Mouse (Mus musculus): Measurements from ENCODE around the gene Dgcr6. TPM values are rescaled to one million over a fixed set of nuclear protein-coding genes. Genes with fewer than 3 reads are reported as not detected.

The Dgcr6 gene
- polyA plus RNA-seq, 1 experiment from 2014 or later = 98.4 TPM

- Histone ChIP-seq H3K36me3 (ENCODE audit: control insufficient read depth, insufficient read depth) (peaks cover 11% of the 10 kb centered on the region; the same call in 1 of the 2 replicates), H3K27me3 (replicated peaks; ENCODE audit: control insufficient read depth, insufficient read depth, low read length) (no peaks in the 10 kb centered on the region), H3K4me1 (replicated peaks; ENCODE audit: control insufficient read depth, insufficient read depth, low read length) (peaks cover 4% of the 10 kb centered on the region), H3K9me3 (ENCODE audit: control insufficient read depth) (no peaks in the 10 kb centered on the region), H3K9ac (ENCODE audit: low read depth, low read length) (no peak overlapping the region), H3K4me2 (replicated peaks; ENCODE audit: low read depth) (no peak overlapping the region), H3K27ac (ENCODE audit: low read depth, low read length) (peak overlapping the region; percentile 73), H3K4me3 (ENCODE audit: low read depth, low read length) (no peak overlapping the region)
- peak; percentile 80 for ATAC-seq
- no peak for TF ChIP-seq CTCF (IDR thresholded peaks at IDR 0.05; ENCODE audit: low read depth)
- 32% methylated on average over 1 of the region's 1 CpGs for WGBS
Observed at GRCm38 (mm10) chr16:18082291-18082690, 29.6 kb downstream of the Dgcr6 start.

GRCm38 (mm10) chr16:18083231-18083951 lies 30.7 kb downstream of the Dgcr6 start:
- no peaks in the 10 kb centered on the region for H3K9me3 ChIP-seq (ENCODE audit: control insufficient read depth)
- WGBS = 64% methylated on average over 18 of the region's 18 CpGs
- ATAC-seq = peak; percentile 70

GRCm38 (mm10) chr16:18084262-18084661 lies 31.6 kb downstream of the Dgcr6 start:
- Histone ChIP-seq H3K9ac (ENCODE audit: low read depth, low read length) (no peak overlapping the region), H3K4me3 (ENCODE audit: low read depth, low read length) (no peak overlapping the region), H3K4me2 (replicated peaks; ENCODE audit: low read depth) (no peak overlapping the region), H3K9me3 (ENCODE audit: control insufficient read depth) (no peaks in the 10 kb centered on the region), H3K27me3 (replicated peaks; ENCODE audit: control insufficient read depth, insufficient read depth, low read length) (no peaks in the 10 kb centered on the region), H3K4me1 (replicated peaks; ENCODE audit: control insufficient read depth, insufficient read depth, low read length) (peaks cover 9% of the 10 kb centered on the region), H3K27ac (ENCODE audit: low read depth, low read length) (peak overlapping the region; percentile 73; the same call in 1 of the 2 replicates), H3K36me3 (ENCODE audit: control insufficient read depth, insufficient read depth) (peaks cover 11% of the 10 kb centered on the region; the same call in 1 of the 2 replicates)
- whole genome bisulfite sequencing = 79% methylated on average over 7 of the region's 7 CpGs
- 0 out of 2 replicates have a peak, but pooled peaks have one; percentile 9 for TF ChIP-seq CTCF (IDR thresholded peaks at IDR 0.05; ENCODE audit: low read depth)
- no peak for ATAC-seq

More at GRCm38 (mm10) chr16:18083231-18083951, 30.7 kb downstream of the Dgcr6 start:
- H3K4me1 ChIP-seq (replicated peaks; ENCODE audit: control insufficient read depth, insufficient read depth, low read length) = peaks cover 4% of the 10 kb centered on the region
- peaks cover 11% of the 10 kb centered on the region; the same call in 1 of the 2 replicates for H3K36me3 ChIP-seq (ENCODE audit: control insufficient read depth, insufficient read depth)
- H3K9ac ChIP-seq (ENCODE audit: low read depth, low read length) = no peak overlapping the region
- 0 out of 2 replicates have a peak overlapping the region, but pooled peaks have one; percentile 21 for H3K4me2 ChIP-seq (replicated peaks; ENCODE audit: low read depth)
- no peaks in the 10 kb centered on the region for H3K27me3 ChIP-seq (replicated peaks; ENCODE audit: control insufficient read depth, insufficient read depth, low read length)
- peak overlapping the region; percentile 73 for H3K27ac ChIP-seq (ENCODE audit: low read depth, low read length)
- no peak overlapping the region for H3K4me3 ChIP-seq (ENCODE audit: low read depth, low read length)
- TF ChIP-seq CTCF (IDR thresholded peaks at IDR 0.05; ENCODE audit: low read depth) = no peak

GRCm38 (mm10) chr16:18087101-18087500 lies 34.4 kb downstream of the Dgcr6 start:
- Histone ChIP-seq H3K36me3 (ENCODE audit: control insufficient read depth, insufficient read depth) (no peaks in the 10 kb centered on the region), H3K4me3 (ENCODE audit: low read depth, low read length) (no peak overlapping the region), H3K27ac (ENCODE audit: low read depth, low read length) (no peak overlapping the region), H3K9ac (ENCODE audit: low read depth, low read length) (no peak overlapping the region), H3K4me1 (replicated peaks; ENCODE audit: control insufficient read depth, insufficient read depth, low read length) (peaks cover 9% of the 10 kb centered on the region; the same call in 1 of the 2 replicates), H3K4me2 (replicated peaks; ENCODE audit: low read depth) (peak overlapping the region; percentile 96), H3K9me3 (ENCODE audit: control insufficient read depth) (no peaks in the 10 kb centered on the region), H3K27me3 (replicated peaks; ENCODE audit: control insufficient read depth, insufficient read depth, low read length) (no peaks in the 10 kb centered on the region)
- ATAC-seq = no peak
- 84% methylated on average over 5 of the region's 5 CpGs for WGBS
- TF ChIP-seq CTCF (IDR thresholded peaks at IDR 0.05; ENCODE audit: low read depth) = no peak

- Histone ChIP-seq H3K9me3 (ENCODE audit: control insufficient read depth) (0 out of 2 replicates have a peak, but pooled peaks cover 4% of the 10 kb centered on the region), H3K36me3 (ENCODE audit: control insufficient read depth, insufficient read depth) (no peaks in the 10 kb centered on the region), H3K4me2 (replicated peaks; ENCODE audit: low read depth) (no peak overlapping the region), H3K27me3 (replicated peaks; ENCODE audit: control insufficient read depth, insufficient read depth, low read length) (no peaks in the 10 kb centered on the region), H3K9ac (ENCODE audit: low read depth, low read length) (no peak overlapping the region), H3K4me1 (replicated peaks; ENCODE audit: control insufficient read depth, insufficient read depth, low read length) (no peaks in the 10 kb centered on the region), H3K4me3 (ENCODE audit: low read depth, low read length) (no peak overlapping the region), H3K27ac (ENCODE audit: low read depth, low read length) (no peak overlapping the region)
- no peak for ATAC-seq
- TF ChIP-seq CTCF (IDR thresholded peaks at IDR 0.05; ENCODE audit: low read depth) = no peak
- WGBS = 42% methylated on average over 5 of the region's 5 CpGs
Observed at GRCm38 (mm10) chr16:18096348-18096747, 43.7 kb downstream of the Dgcr6 start.

GRCm38 (mm10) chr16:18102816-18103215 lies 50.2 kb downstream of the Dgcr6 start:
- Histone ChIP-seq H3K4me1 (replicated peaks; ENCODE audit: control insufficient read depth, insufficient read depth, low read length) (no peaks in the 10 kb centered on the region), H3K27me3 (replicated peaks; ENCODE audit: control insufficient read depth, insufficient read depth, low read length) (no peaks in the 10 kb centered on the region), H3K9me3 (ENCODE audit: control insufficient read depth) (no peaks in the 10 kb centered on the region), H3K36me3 (ENCODE audit: control insufficient read depth, insufficient read depth) (no peaks in the 10 kb centered on the region), H3K4me2 (replicated peaks; ENCODE audit: low read depth) (no peak overlapping the region), H3K27ac (ENCODE audit: low read depth, low read length) (no peak overlapping the region), H3K4me3 (ENCODE audit: low read depth, low read length) (no peak overlapping the region), H3K9ac (ENCODE audit: low read depth, low read length) (no peak overlapping the region)
- no peak for ATAC-seq
- 78% methylated on average over 4 of the region's 4 CpGs for WGBS
- no peak for TF ChIP-seq CTCF (IDR thresholded peaks at IDR 0.05; ENCODE audit: low read depth)
